Mouse (Mus musculus): ENCODE data around the gene Slc44a4.
"Not testable (repeated sequence)": the region's sequence is repeated elsewhere in the genome, so short reads cannot be mapped to it uniquely, and the experiment has no call there.

The Slc44a4 gene

GRCm38 (mm10) chr17:34943128-34943815 lies 29.0 kb downstream of the Slc44a4 start:
- DNase-seq (ENCODE audit: low spot score in 2 of 2): no peak

- DNase-seq (ENCODE audit: low spot score in 2 of 2): no peak
Observed at GRCm38 (mm10) chr17:34944362-34944761, 30.1 kb downstream of the Slc44a4 start.

GRCm38 (mm10) chr17:34946486-34947140 lies 32.3 kb downstream of the Slc44a4 start:
- no peak for DNase-seq (ENCODE audit: low spot score in 2 of 2)

DNA sequence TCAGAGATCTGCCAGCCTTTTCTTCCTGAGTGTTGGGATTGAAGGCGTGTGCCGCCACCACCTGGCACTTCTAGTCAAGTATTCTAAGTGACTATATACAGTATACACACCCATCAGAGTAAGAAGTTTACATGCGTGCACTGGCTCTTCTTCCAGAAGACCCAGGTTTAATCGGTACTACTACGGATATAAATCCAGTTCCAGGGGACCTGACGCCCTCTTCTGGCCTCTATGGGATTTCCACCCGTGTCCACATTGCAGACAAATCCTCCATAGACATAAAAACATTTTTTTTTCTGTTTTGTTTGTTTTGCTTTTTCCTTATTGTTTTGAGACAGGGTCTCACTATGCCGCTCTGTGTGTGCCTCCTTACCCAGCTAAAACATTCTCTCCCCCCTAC lies 33.3 kb downstream of the Slc44a4 start:
- no peak for DNase-seq (ENCODE audit: low spot score in 2 of 2)

DNA sequence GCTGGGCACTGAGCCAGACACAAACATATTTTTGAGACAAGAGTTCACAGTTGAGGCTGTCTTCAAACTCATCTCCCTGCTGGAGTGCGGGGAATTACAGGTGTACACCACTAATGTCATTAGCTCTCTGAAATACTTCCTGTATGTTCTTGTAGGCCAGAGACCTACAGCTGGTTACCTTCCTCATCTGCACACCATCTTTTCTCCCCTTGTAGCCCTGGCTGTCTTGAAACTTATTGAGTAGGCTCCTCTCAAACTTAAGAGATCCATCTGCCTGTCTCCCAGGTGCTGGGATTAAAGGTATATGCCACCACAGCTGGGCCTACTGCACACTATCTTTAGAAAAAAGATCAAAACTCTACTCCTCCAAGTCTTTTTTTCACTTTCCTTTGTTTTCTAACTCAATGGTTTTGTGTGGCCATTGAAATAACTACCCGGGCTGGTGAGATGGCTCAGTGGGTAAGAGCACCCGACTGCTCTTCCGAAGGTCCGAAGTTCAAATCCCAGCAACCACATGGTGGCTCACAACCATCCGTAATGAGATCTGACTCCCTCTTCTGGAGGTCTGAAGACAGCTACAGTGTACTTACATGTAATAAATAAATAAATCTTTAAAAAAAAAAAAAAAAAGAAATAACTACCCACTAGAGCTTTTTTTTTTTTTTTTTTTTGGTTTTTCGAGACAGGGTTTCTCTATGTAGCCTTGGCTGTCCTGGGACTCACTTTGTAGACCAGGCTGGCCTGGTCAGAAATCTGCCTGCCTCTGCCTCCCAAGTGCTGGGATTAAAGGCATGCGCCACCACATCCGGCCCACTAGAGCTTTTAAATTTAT lies 34.7 kb downstream of the Slc44a4 start:
- not testable (repeated sequence) for DNase-seq (ENCODE audit: low spot score in 2 of 2)

- no peak for DNase-seq (ENCODE audit: low spot score in 2 of 2)
Observed at GRCm38 (mm10) chr17:34949553-34949969, 35.3 kb downstream of the Slc44a4 start.

- DNase-seq (ENCODE audit: low spot score in 2 of 2): no peak
Observed at GRCm38 (mm10) chr17:34950514-34951455, 36.5 kb downstream of the Slc44a4 start.

DNA sequence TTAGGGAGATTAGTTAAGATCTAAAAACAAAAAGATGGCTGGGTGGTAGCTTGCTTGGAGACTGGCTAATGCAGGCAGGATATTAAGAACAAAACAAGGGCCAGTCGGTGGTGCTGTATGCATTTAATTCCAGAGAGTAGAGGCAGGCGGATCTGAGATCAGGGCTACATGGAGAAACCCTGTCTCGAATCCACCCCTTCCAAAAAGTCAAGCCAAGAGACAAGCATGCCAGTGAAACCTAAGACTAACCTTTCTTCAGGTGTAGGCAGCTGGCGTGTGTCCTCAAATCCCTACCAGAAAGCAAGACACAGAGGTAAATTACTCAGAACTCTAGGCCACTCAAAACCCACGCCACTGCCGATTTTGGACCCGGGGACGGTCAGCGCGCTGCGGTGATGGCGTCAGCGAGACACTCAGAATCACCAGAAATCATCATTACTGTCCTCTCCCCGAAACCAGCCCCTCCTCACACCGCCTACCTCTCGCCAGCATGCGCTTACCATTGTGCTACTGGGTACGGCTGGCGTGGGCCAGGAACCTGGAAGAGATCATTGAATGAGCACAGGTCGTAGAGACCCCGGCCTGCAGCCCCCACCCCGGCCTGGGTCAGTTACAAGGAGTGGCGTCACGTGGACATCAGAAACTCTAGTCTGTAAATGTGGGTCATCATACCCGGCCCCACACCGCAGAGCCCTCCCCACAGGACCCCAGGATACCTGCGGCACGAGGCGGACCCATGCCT lies 37.5 kb downstream of the Slc44a4 start:
- no peak for DNase-seq (ENCODE audit: low spot score in 2 of 2)

- DNase-seq (ENCODE audit: low spot score in 2 of 2): peak; percentile 78 to 80
Observed at GRCm38 (mm10) chr17:34952378-34953040, 38.2 kb downstream of the Slc44a4 start.

- no peak for DNase-seq (ENCODE audit: low spot score in 2 of 2)
Observed at GRCm38 (mm10) chr17:34953258-34953657, 39.0 kb downstream of the Slc44a4 start.

- DNase-seq (ENCODE audit: low spot score in 2 of 2): no peak
Observed at GRCm38 (mm10) chr17:34953904-34954303, 39.6 kb downstream of the Slc44a4 start.

GRCm38 (mm10) chr17:34954831-34955230 lies 40.6 kb downstream of the Slc44a4 start:
- no peak for DNase-seq (ENCODE audit: low spot score in 2 of 2)

GRCm38 (mm10) chr17:34955884-34956283 lies 41.6 kb downstream of the Slc44a4 start:
- no peak for DNase-seq (ENCODE audit: low spot score in 2 of 2)

DNA sequence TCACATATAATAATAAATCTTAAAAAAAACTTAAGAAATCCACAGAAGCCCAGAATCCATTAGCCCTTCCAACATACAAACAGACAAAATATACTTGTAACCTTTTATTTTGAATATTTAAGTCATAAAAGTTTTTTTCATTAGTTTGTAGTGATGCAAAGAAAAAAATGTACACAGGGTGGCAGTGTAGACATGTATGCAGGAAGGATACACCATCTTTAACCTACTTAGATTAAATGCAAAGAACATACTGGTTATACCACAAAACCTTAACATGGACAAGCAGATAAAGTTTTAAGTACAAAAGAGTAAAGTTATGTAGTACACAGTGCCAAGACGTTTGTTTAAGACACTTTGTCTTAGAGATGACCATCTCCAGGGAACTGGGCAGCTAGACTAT lies 42.1 kb downstream of the Slc44a4 start:
- DNase-seq (ENCODE audit: low spot score in 2 of 2): no peak

DNA sequence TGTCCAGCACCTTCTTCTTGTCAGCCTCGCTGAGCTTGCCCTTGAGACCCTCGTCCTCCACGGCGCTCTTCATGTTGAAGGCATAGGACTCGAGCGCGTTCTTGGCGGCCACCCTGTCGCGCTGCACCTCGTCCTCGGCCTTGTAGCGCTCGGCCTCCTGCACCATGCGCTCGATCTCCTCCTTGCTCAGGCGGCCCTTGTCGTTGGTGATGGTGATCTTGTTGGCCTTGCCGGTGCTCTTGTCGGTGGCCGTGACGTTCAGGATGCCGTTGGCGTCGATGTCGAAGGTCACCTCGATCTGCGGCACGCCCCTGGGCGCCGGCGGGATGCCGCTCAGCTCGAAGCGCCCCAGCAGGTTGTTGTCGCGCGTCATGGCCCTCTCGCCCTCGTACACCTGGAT lies 43.0 kb downstream of the Slc44a4 start:
- DNase-seq (ENCODE audit: low spot score in 2 of 2): not testable (repeated sequence)

DNA sequence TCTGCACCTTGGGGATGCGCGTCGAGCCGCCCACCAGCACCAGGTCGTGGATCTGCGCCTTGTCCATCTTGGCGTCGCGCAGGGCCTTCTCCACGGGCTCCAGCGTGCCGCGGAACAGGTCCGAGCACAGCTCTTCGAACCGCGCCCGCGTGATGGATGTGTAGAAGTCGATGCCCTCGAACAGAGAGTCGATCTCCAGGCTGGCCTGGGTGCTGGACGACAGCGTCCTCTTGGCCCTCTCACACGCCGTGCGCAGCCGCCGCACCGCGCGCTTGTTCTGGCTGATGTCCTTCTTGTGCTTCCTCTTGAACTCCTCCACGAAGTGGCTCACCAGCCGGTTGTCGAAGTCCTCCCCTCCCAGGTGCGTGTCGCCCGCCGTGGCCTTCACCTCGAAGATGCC lies 43.7 kb downstream of the Slc44a4 start:
- DNase-seq (ENCODE audit: low spot score in 2 of 2): not testable (repeated sequence)

GRCm38 (mm10) chr17:34958734-34959129 lies 44.5 kb downstream of the Slc44a4 start:
- not testable (repeated sequence) for DNase-seq (ENCODE audit: low spot score in 2 of 2)

DNA sequence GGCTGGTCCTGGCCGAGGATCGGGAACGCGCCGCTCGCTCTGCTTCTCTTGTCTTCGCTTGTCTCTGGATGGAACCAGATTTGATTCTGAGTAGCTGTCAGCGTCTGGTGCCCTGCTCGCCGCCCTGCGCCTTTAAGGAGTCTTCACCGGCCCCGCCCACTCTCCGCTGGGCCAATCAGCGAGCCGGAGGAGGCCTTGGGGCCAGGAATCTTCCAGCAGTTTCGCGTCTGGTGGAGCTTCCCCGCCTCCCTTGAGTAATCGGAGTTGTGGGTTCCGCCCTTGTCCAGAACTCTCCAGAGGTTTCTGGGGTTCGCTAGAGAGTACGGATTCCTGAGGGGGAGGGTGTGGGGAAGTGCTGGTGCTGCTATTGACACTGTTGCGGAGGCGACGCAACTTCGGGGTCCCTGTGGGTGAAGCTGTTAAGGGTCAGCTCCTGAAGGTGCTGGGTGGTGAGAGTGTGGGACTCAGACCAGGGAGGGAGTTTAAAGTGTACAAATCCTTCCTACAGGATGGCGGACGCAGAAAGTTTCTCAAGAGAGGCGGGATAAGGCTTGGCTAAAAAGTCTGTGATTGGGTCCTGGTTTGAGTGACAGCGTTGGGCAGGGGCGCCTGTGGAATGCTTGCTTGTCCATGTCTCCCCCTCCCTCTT lies 45.0 kb downstream of the Slc44a4 start, which contains the start of gene Hspa1b:
Gene Hspa1b (minus strand): TSS at position 109 of the 649 bp plus-strand sequence.
- peak; percentile 88 to 89 for DNase-seq (ENCODE audit: low spot score in 2 of 2)

GRCm38 (mm10) chr17:34959881-34960515 lies 45.7 kb downstream of the Slc44a4 start:
- no peak for DNase-seq (ENCODE audit: low spot score in 2 of 2)
